Mouse (Mus musculus) MEL (cell line): Measurements from ENCODE around the gene Madcam1. TPM values are rescaled to one million over a fixed set of nuclear protein-coding genes. Genes with fewer than 3 reads are reported as not detected.

ENCODE experiments used
- DNase-seq: peaks from one replicate; pipeline ENCODE4 v3.0.0; 2011; ENCODE audit warnings: low read depth, low spot score
- H3K27ac ChIP-seq: 2 replicates; pipeline ENCODE4 v1.5.1; 2012; ENCODE audit warnings: low read depth, mild to moderate bottlenecking, control low read depth, low read length, moderate library complexity; ENCODE audit not compliant: control insufficient read depth
- H3K27me3 ChIP-seq, 2 experiments: fragments of 150-350 bp in 1 of 2; sonication (generic) in 1 of 2; 2 replicates each; pipeline ENCODE4 v1.6.1; 2012; ENCODE audit warnings: low read length in 2 of 2, mild to moderate bottlenecking in 2 of 2, improper control_type of control experiment in 1 of 2, moderate library complexity in 1 of 2; ENCODE audit not compliant: insufficient read depth in 2 of 2, control insufficient read depth in 1 of 2
- H3K36me3 ChIP-seq, 2 experiments: 2 replicates each; pipeline ENCODE4 v1.6.1; 2012 to 2014; ENCODE audit warnings: low read length in 2 of 2, improper control_type of control experiment in 1 of 2, inconsistent platforms in 1 of 2, mild to moderate bottlenecking in 1 of 2; ENCODE audit not compliant: insufficient read depth in 2 of 2, control insufficient read depth in 1 of 2
- H3K4me1 ChIP-seq, 2 experiments: fragments of 150-350 bp in 1 of 2; sonication (generic) in 1 of 2; 2 replicates each; pipeline ENCODE4 v1.6.1; 2012; ENCODE audit warnings: low read length in 2 of 2, improper control_type of control experiment in 1 of 2, mild to moderate bottlenecking in 1 of 2; ENCODE audit not compliant: insufficient read depth in 2 of 2, control insufficient read depth in 1 of 2
- H3K4me3 ChIP-seq, 2 experiments: fragments of 150-350 bp in 1 of 2; sonication (generic) in 1 of 2; 2 replicates each; pipeline ENCODE4 v1.5.1; 2012; ENCODE audit warnings: low read depth in 2 of 2, low read length in 2 of 2, mild to moderate bottlenecking in 2 of 2, moderate library complexity in 2 of 2, control low read depth in 1 of 2, improper control_type of control experiment in 1 of 2; ENCODE audit not compliant: control insufficient read depth in 1 of 2, insufficient read depth in 1 of 2
- H3K79me2 ChIP-seq: 2 replicates; pipeline ENCODE4 v1.6.1; 2012; ENCODE audit warnings: mild to moderate bottlenecking, low read length, moderate library complexity; ENCODE audit not compliant: control insufficient read depth, poor library complexity, insufficient read depth
- H3K9ac ChIP-seq: 2 replicates; pipeline ENCODE4 v1.6.1; 2012; ENCODE audit warnings: low read depth, mild to moderate bottlenecking, control low read depth, low read length, moderate library complexity; ENCODE audit not compliant: control insufficient read depth, poor library complexity, severe bottlenecking
- H3K9me3 ChIP-seq: fragments of 150-350 bp; sonication (generic); replicated peaks from 2 replicates; pipeline ENCODE4 v1.6.1; 2012; ENCODE audit warnings: mild to moderate bottlenecking, low read length, improper control_type of control experiment, moderate library complexity; ENCODE audit not compliant: insufficient read depth
- CHD1 ChIP-seq: IDR thresholded peaks from 2 replicates; pipeline ENCODE4 v1.6.1; 2012; ENCODE audit warnings: low read depth, mild to moderate bottlenecking, inconsistent platforms, low read length, improper control_type of control experiment
- CTCF ChIP-seq, 3 experiments: IDR thresholded peaks in 2 of 3; conservative IDR thresholded peaks in 1 of 3; 2 replicates each; pipeline ENCODE4 v1.5.1; 2011 to 2012; ENCODE audit warnings: low read length in 3 of 3, low read depth in 2 of 3, mild to moderate bottlenecking in 2 of 3, improper control_type of control experiment in 1 of 3, inconsistent platforms in 1 of 3, mixed read lengths in 1 of 3, moderate library complexity in 1 of 3; ENCODE audit not compliant: control insufficient read depth in 1 of 3, insufficient read depth in 1 of 3, poor library complexity in 1 of 3, severe bottlenecking in 1 of 3
- EP300 ChIP-seq, 2 experiments: IDR thresholded peaks; 2 replicates each; pipeline ENCODE4 v1.6.1; 2011; ENCODE audit warnings: improper control_type of control experiment in 2 of 2, low read length in 2 of 2, low read depth in 1 of 2, mild to moderate bottlenecking in 1 of 2
- ETS1 ChIP-seq: IDR thresholded peaks from 2 replicates; pipeline ENCODE4 v1.6.1; 2012; ENCODE audit warnings: low read depth, mild to moderate bottlenecking, inconsistent platforms, low read length, improper control_type of control experiment, moderate library complexity
- GATA1 ChIP-seq: IDR thresholded peaks from 2 replicates; pipeline ENCODE4 v1.6.1; 2011; ENCODE audit warnings: low read depth, low read length, improper control_type of control experiment
- JUND ChIP-seq: IDR thresholded peaks from 2 replicates; pipeline ENCODE4 v1.6.1; 2011; ENCODE audit warnings: low read depth, mild to moderate bottlenecking, improper control_type of control experiment, low read length
- KAT2A ChIP-seq: conservative IDR thresholded peaks from 2 replicates; pipeline ENCODE4 v1.6.1; 2012; ENCODE audit warnings: low read depth, low read length, improper control_type of control experiment, inconsistent platforms
- MAFK ChIP-seq: IDR thresholded peaks from 2 replicates; pipeline ENCODE4 v1.6.1; 2011; ENCODE audit warnings: low read depth, mild to moderate bottlenecking, low read length, improper control_type of control experiment, borderline replicate concordance
- MAX ChIP-seq: IDR thresholded peaks from 2 replicates; pipeline ENCODE4 v1.6.1; 2011; ENCODE audit warnings: low read length, improper control_type of control experiment
- MAZ ChIP-seq: IDR thresholded peaks from 2 replicates; pipeline ENCODE4 v1.6.1; 2012; ENCODE audit warnings: low read depth, mild to moderate bottlenecking, inconsistent platforms, low read length, improper control_type of control experiment
- MEF2A ChIP-seq: IDR thresholded peaks from 2 replicates; pipeline ENCODE4 v1.6.1; 2014; ENCODE audit warnings: low read depth, mild to moderate bottlenecking, inconsistent platforms, low read length, improper control_type of control experiment; ENCODE audit not compliant: poor library complexity, insufficient replicate concordance, severe bottlenecking; ENCODE audit errors: extremely low read depth
- MYC ChIP-seq: IDR thresholded peaks from 2 replicates; pipeline ENCODE4 v1.6.1; 2011; ENCODE audit warnings: low read depth, mild to moderate bottlenecking, low read length, improper control_type of control experiment, moderate library complexity
- NELFE ChIP-seq: IDR thresholded peaks from 2 replicates; pipeline ENCODE4 v1.6.1; 2011; ENCODE audit warnings: low read depth, low read length, improper control_type of control experiment
- NRF1 ChIP-seq: IDR thresholded peaks from 2 replicates; pipeline ENCODE4 v1.6.1; 2014; ENCODE audit warnings: low read depth, mild to moderate bottlenecking, inconsistent platforms, low read length, improper control_type of control experiment, moderate library complexity; ENCODE audit not compliant: poor library complexity, insufficient read depth, severe bottlenecking
- POLR2A ChIP-seq, 2 experiments: IDR thresholded peaks; 2 replicates each; pipeline ENCODE4 v1.6.1; 2011 to 2012; ENCODE audit warnings: low read length in 2 of 2, mild to moderate bottlenecking in 2 of 2, control low read depth in 1 of 2, improper control_type of control experiment in 1 of 2, low read depth in 1 of 2, moderate library complexity in 1 of 2; ENCODE audit not compliant: control insufficient read depth in 1 of 2, insufficient read depth in 1 of 2, poor library complexity in 1 of 2
- POLR2AphosphoS2 ChIP-seq: IDR thresholded peaks from 2 replicates; pipeline ENCODE4 v1.6.1; 2011; ENCODE audit warnings: low read length, improper control_type of control experiment
- POLR2AphosphoS5 ChIP-seq: IDR thresholded peaks from 2 replicates; pipeline ENCODE4 v1.6.1; 2012; ENCODE audit warnings: low read depth, borderline replicate concordance, mild to moderate bottlenecking, inconsistent platforms, low read length, moderate library complexity, mixed read lengths
- RCOR1 ChIP-seq: IDR thresholded peaks from 2 replicates; pipeline ENCODE4 v1.6.1; 2012; ENCODE audit warnings: low read depth, mild to moderate bottlenecking, inconsistent platforms, low read length, improper control_type of control experiment
- TBP ChIP-seq: IDR thresholded peaks from 2 replicates; pipeline ENCODE4 v1.8.0; 2011; ENCODE audit warnings: low read depth, low read length, improper control_type of control experiment
- TCF12 ChIP-seq: IDR thresholded peaks from 2 replicates; pipeline ENCODE4 v1.6.1; 2014; ENCODE audit warnings: low read depth, mild to moderate bottlenecking, inconsistent platforms, low read length, improper control_type of control experiment, moderate library complexity
- UBTF ChIP-seq: IDR thresholded peaks from 2 replicates; pipeline ENCODE4 v1.6.1; 2012; ENCODE audit warnings: low read depth, mild to moderate bottlenecking, inconsistent platforms, low read length, improper control_type of control experiment, moderate library complexity, borderline replicate concordance; ENCODE audit not compliant: insufficient read depth
- USF2 ChIP-seq, 2 experiments: IDR thresholded peaks; 2 replicates each; pipeline ENCODE4 v1.6.1; 2011 to 2012; ENCODE audit warnings: improper control_type of control experiment in 2 of 2, low read length in 2 of 2, borderline replicate concordance in 1 of 2, inconsistent platforms in 1 of 2, low read depth in 1 of 2, mild to moderate bottlenecking in 1 of 2; ENCODE audit not compliant: insufficient read depth in 1 of 2
- ZKSCAN1 ChIP-seq: IDR thresholded peaks from 2 replicates; pipeline ENCODE4 v1.6.1; 2012; ENCODE audit warnings: low read depth, mild to moderate bottlenecking, inconsistent platforms, low read length, improper control_type of control experiment, moderate library complexity
- polyA plus RNA-seq, 2 experiments: library from polyadenylated mRNA; stranded (reverse) in 1 of 2; unstranded in 1 of 2; fragments of >175 nt in 1 of 2; fragments of >200 nt in 1 of 2; gene quantifications; 2 replicates each; pipeline versions ENCODE4 v1.2.1 to v1.2.4; 2012; ENCODE audit warnings: low replicate concordance in 2 of 2, low read depth in 1 of 2; ENCODE audit not compliant: insufficient read length in 2 of 2, insufficient read depth in 1 of 2, missing spikeins in 1 of 2
- total RNA-seq: library from RNA; depleted of rRNA; stranded (reverse); fragments of 300-350 nt; gene quantifications from 2 replicates; pipeline ENCODE4 v1.2.3, GENCODE M21; 2012

Gene Madcam1
- total and polyA plus RNA-seq, 3 experiments = not detected

DNA sequence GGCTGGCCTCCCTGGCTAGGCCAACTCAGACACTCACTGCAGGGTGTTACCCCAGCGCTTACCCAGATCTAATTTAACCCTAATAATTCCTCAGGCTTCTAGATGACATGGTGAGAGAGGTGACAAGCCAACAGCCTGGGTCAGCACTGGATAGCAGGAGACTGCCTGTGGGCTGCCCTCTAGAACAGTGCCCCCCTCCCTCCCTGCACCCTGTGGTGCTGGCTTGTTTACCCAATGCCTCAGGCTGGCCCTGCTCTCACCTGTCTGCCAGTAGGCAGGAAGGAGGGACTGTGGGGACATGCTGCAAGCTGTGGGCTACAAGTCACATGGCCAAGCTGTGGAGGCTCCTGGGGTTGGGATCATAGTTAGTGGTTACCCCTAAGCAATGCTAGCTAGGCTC lies 42.8 kb downstream of the Madcam1 start:
- H3K4me1 ChIP-seq = peaks cover 9 to 19% of the 10 kb centered on the region in 2 experiments; a peak in 3 of 4 replicates
- H3K27me3 ChIP-seq = no peaks in the 10 kb centered on the region
- H3K9ac ChIP-seq = no peak overlapping the region
- H3K79me2 ChIP-seq = peaks cover 41% of the 10 kb centered on the region
- H3K9me3 ChIP-seq = no peaks in the 10 kb centered on the region
- TF ChIP-seq NRF1 (no peak), CHD1 (no peak), POLR2A (IDR thresholded peaks at IDR 0.05; ENCODE audit: control insufficient read depth in 1 of 2, insufficient read depth in 1 of 2, low read depth in 1 of 2, low read length in 2 of 2, poor library complexity in 1 of 2) (no peak), JUND (no peak), ZKSCAN1 (no peak), TCF12 (no peak), RCOR1 (no peak), USF2 (IDR thresholded peaks at IDR 0.05; ENCODE audit: borderline replicate concordance in 1 of 2, insufficient read depth in 1 of 2, low read depth in 1 of 2, low read length in 2 of 2) (no peak), KAT2A (no peak), TBP (no peak)
- no peak overlapping the region for H3K4me3 ChIP-seq
- no peak for DNase-seq
- peaks cover 0 to 16% of the 10 kb centered on the region in 2 experiments; a peak in 2 of 4 replicates for H3K36me3 ChIP-seq
- H3K27ac ChIP-seq = no peak overlapping the region

DNA sequence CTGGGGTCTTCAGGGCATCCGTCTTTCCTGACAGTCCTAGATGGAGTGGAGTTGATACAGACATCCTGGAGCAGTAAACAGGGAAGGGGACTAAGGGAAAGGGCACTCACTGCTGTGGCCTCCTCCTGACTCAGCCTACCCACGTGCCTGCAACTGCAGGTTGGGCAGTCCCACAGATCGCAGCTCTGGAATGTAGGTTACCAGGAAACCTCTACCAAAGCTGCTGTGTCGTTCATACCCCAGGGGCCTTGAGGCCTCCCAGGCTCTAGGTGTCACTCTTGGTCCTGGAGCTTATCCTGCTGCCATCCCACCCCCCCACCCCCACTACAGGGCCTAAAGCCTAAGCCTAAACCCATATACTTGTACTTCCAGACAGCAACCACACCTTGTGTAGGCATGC lies 43.4 kb downstream of the Madcam1 start:
- H3K27ac ChIP-seq = no peak overlapping the region
- peaks cover 0 to 19% of the 10 kb centered on the region in 2 experiments; a peak in 2 of 4 replicates for H3K36me3 ChIP-seq
- H3K9me3 ChIP-seq = no peaks in the 10 kb centered on the region
- H3K4me3 ChIP-seq = no peak overlapping the region
- H3K4me1 ChIP-seq = peaks cover 9 to 22% of the 10 kb centered on the region in 2 experiments; a peak in 3 of 4 replicates
- TF ChIP-seq CTCF (IDR thresholded peaks at IDR 0.05 in 2 of 3, conservative IDR thresholded peaks at IDR 0.05 in 1 of 3; ENCODE audit: control insufficient read depth in 1 of 3, insufficient read depth in 1 of 3, low read depth in 2 of 3, low read length in 3 of 3, poor library complexity in 1 of 3, severe bottlenecking in 1 of 3) = peak in 2 of 3 experiments; percentile 1 to 43; a peak in 3 of 6 replicates
- TF ChIP-seq MAX = no peak
- TF ChIP-seq USF2 (IDR thresholded peaks at IDR 0.05; ENCODE audit: borderline replicate concordance in 1 of 2, insufficient read depth in 1 of 2, low read depth in 1 of 2, low read length in 2 of 2) = no peak
- no peak for DNase-seq
- no peaks in the 10 kb centered on the region for H3K27me3 ChIP-seq
- H3K9ac ChIP-seq = no peak overlapping the region
- H3K79me2 ChIP-seq = peaks cover 41% of the 10 kb centered on the region

GRCm38 (mm10) chr10:79708668-79709067 lies 44.3 kb downstream of the Madcam1 start:
- Histone ChIP-seq H3K4me3 (no peak overlapping the region), H3K79me2 (peaks cover 41% of the 10 kb centered on the region), H3K4me1 (peaks cover 9 to 25% of the 10 kb centered on the region in 2 experiments; a peak in 3 of 4 replicates), H3K27me3 (no peaks in the 10 kb centered on the region), H3K9ac (no peak overlapping the region), H3K27ac (no peak overlapping the region), H3K9me3 (no peaks in the 10 kb centered on the region), H3K36me3 (peaks cover 0 to 21% of the 10 kb centered on the region in 2 experiments; a peak in 2 of 4 replicates)
- DNase-seq = no peak
- TF ChIP-seq KAT2A = no peak
- TF ChIP-seq MYC = no peak
- TF ChIP-seq UBTF = no peak
- no peak for TF ChIP-seq CTCF (IDR thresholded peaks at IDR 0.05 in 2 of 3, conservative IDR thresholded peaks at IDR 0.05 in 1 of 3; ENCODE audit: control insufficient read depth in 1 of 3, insufficient read depth in 1 of 3, low read depth in 2 of 3, low read length in 3 of 3, poor library complexity in 1 of 3, severe bottlenecking in 1 of 3)
- TF ChIP-seq JUND = no peak
- no peak for TF ChIP-seq TCF12
- TF ChIP-seq ETS1 = no peak
- no peak for TF ChIP-seq MAZ
- no peak for TF ChIP-seq POLR2AphosphoS2
- TF ChIP-seq POLR2AphosphoS5 = no peak
- no peak for TF ChIP-seq MAFK
- no peak for TF ChIP-seq NELFE
- TF ChIP-seq MAX = no peak
- no peak for TF ChIP-seq EP300 (IDR thresholded peaks at IDR 0.05; ENCODE audit: low read depth in 1 of 2, low read length in 2 of 2)
- TF ChIP-seq TBP = no peak
- no peak for TF ChIP-seq POLR2A (IDR thresholded peaks at IDR 0.05; ENCODE audit: control insufficient read depth in 1 of 2, insufficient read depth in 1 of 2, low read depth in 1 of 2, low read length in 2 of 2, poor library complexity in 1 of 2)
- no peak for TF ChIP-seq MEF2A
- TF ChIP-seq GATA1 = no peak
